Mouse (Mus musculus) kidney, adult 2 months (tissue): ENCODE data around the gene Snx15.

Source experiments
- CTCF ChIP-seq: fragments of 200-500 bp; conservative IDR thresholded peaks from 2 replicates; pipeline ENCODE4 v1.5.1; 2011; ENCODE audit warnings: low read depth, mild to moderate bottlenecking, control low read depth, low read length, moderate library complexity, mixed read lengths; ENCODE audit not compliant: insufficient read depth, insufficient read length
- POLR2A ChIP-seq: fragments of 200-500 bp; IDR thresholded peaks from one replicate; pipeline ENCODE4 v1.6.1; 2011; ENCODE audit warnings: low read depth, low read length, control low read depth

GRCm38 (mm10) chr19:6124898-6125297 lies 3.2 kb downstream of the Snx15 start:
- no peak for TF ChIP-seq CTCF
- TF ChIP-seq POLR2A: no peak
